Mouse (Mus musculus) intestine, embryonic 14.5 days (tissue): ENCODE results near the gene Marc1. TPM values are rescaled to one million over a fixed set of nuclear protein-coding genes. Genes with fewer than 3 reads are reported as not detected.

ENCODE experiments used
- ATAC-seq: fragments of 200-750 bp; cut with Nextera tagmentation; replicated peaks from 2 replicates; pipeline ENCODE4 v1.8.0; 2017; ENCODE audit warnings: low read depth, moderate number of reproducible peaks, moderate TSS enrichment, moderate library complexity; ENCODE audit not compliant: low FRiP score, low TSS enrichment
- DNase-seq: peaks from one replicate; pipeline ENCODE4 v3.0.0-alpha.2; 2018; ENCODE audit warnings: low spot score
- H3K27ac ChIP-seq: fragments of 300-500 bp; sonication (generic); 2 replicates; pipeline ENCODE4 v1.5.1; 2014; ENCODE audit warnings: low read depth, mild to moderate bottlenecking, control low read depth
- H3K27me3 ChIP-seq: fragments of 300-500 bp; sonication (generic); replicated peaks from 2 replicates; pipeline ENCODE4 v1.6.1; 2014; ENCODE audit warnings: low read length, control low read depth; ENCODE audit not compliant: control insufficient read depth, insufficient read depth
- H3K36me3 ChIP-seq: fragments of 300-500 bp; sonication (generic); 2 replicates; pipeline ENCODE4 v1.6.1; 2014; ENCODE audit warnings: low read length, control low read depth; ENCODE audit not compliant: control insufficient read depth, insufficient read depth
- H3K4me1 ChIP-seq: fragments of 300-500 bp; sonication (generic); replicated peaks from 2 replicates; pipeline ENCODE4 v1.6.1; 2014; ENCODE audit warnings: low read length, control low read depth, mixed read lengths; ENCODE audit not compliant: control insufficient read depth, insufficient read depth
- H3K4me2 ChIP-seq: fragments of 300-500 bp; sonication (generic); 2 replicates; pipeline ENCODE4 v1.6.1; 2014; ENCODE audit warnings: low read length
- H3K4me3 ChIP-seq: fragments of 300-500 bp; sonication (generic); 2 replicates; pipeline ENCODE4 v1.5.1; 2014; ENCODE audit warnings: low read depth, low read length, control low read depth, mixed read lengths
- H3K9ac ChIP-seq: fragments of 300-500 bp; sonication (generic); 2 replicates; pipeline ENCODE4 v1.6.1; 2014; ENCODE audit warnings: mild to moderate bottlenecking, low read length
- H3K9me3 ChIP-seq: fragments of 300-500 bp; sonication (generic); 2 replicates; pipeline ENCODE4 v1.6.1; 2016; ENCODE audit warnings: low read length, control low read depth; ENCODE audit not compliant: control insufficient read depth
- WGBS: fragments of 180-500 bp; shearing (Covaris S2); extraction: QIAGEN DNeasy Blood & Tissue Kit; methylation state at CpG from one replicate; pipeline ENCODE4 v1.1.7; 2014; 5-methylcytosine and 5-hydroxymethylcytosine counted together
- polyA plus RNA-seq: library from polyadenylated mRNA; unstranded; fragments of >200 nt; fragmentation: Nextera tagmentation; extraction: Ambion mirVana; gene quantifications from 2 replicates; pipeline ENCODE4 v1.2.1, GENCODE M21; 2014

Gene Marc1
- polyA plus RNA-seq: 0.19 and 0.22 TPM in 2 replicates

DNA sequence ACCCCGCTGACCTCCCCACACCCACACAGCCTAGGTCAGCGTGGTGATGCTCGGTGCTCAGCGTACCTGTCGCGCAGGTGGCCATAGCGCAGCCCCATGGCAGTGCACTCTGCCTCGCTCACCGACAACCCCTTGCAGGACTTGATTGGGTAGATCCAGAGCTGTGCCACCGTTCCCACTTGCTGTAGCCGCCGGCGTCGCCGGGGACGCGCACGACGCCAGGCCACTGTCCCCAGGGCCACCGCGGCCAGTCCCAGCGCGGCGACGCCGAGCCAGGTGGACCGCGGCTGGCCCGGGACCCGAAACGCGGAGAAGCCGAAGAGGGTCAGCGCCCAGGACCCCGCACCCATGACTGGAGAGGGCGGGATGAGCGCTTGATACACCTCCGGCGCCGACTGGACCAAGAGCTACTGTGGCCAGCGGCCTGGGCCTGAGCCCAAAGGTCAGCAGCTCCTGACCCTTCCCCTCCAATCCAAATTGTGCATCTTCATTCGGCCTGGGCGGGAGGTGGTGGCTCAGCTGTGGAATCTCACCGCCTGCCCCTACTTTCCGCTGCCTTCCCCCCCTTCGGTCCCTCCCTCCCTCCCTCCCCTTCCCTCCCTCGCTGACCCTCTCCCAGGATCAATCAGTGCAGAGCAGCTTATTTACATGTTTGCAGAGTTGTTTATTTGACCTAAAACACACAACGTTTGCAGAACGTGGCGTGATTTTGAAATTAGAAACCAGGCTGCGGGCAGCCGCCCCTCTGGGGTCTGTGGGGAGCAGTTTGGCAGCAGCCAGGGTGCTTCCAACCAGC, at the start of gene Marc1:
Gene Marc1 (minus strand): TSS at position 534 of the 796 bp plus-strand sequence.
- WGBS: 7% methylated on average over 52 of the region's 52 CpGs

DNA sequence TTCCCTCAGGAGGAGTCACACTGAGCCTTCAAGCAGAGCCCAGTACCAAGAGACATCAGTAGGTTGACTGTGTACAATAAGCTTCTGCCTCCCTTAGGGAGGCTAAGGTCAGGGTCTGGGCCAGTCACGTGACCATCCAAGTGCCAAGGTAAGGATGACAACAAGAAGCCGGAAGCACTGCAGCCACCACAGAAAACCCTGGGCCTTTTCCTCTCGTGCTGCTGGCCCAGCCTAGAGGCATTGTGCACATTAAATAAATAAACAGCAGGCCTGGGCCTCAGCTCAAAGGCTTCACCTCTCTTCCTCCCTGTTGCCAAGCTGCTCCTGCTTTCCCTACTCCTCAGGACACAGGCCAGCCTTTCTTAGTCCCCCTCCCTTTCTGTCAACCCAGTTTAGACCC, 49.2 kb upstream of the Marc1 start:
- DNase-seq: no peak

More for the DNA sequence above, at the start of gene Marc1:
- DNase-seq (no peak), ATAC-seq (peak; percentile 54)
- peaks cover 18% of the 10 kb centered on the region for H3K36me3 ChIP-seq
- no peak within 1 kb of the TSS for H3K27ac ChIP-seq
- peak within 1 kb of the TSS; percentile 37 for H3K9ac ChIP-seq
- H3K9me3 ChIP-seq: no peaks in the 10 kb centered on the region
- H3K4me3 ChIP-seq: peak within 1 kb of the TSS; percentile 37
- peaks cover 9% of the 10 kb centered on the region for H3K4me1 ChIP-seq
- peaks cover 15% of the 10 kb centered on the region for H3K27me3 ChIP-seq
- peak within 1 kb of the TSS; percentile 77 for H3K4me2 ChIP-seq

DNA sequence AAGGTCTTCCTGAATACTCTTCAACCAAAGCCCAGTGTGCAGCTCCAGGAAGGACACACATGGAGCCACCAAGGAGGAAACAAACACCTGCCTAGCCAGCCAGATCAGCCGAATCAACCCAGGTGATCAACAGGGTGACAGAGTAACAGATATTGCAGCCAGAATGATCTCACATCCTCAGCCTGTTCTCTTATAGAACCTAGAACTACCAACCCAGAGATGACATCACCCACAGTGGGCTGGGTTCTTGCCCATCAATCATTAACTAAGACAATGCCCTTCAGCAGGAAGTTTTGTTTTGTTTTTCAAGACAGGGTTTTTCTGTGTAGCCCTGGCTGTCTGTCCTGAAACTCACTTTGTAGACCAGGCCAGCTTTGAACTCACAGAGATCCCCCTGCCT, 47.1 kb upstream of the Marc1 start:
- no peak for ATAC-seq
- Histone ChIP-seq H3K27ac (no peak overlapping the region), H3K36me3 (no peaks in the 10 kb centered on the region), H3K4me1 (0 out of 2 replicates have a peak, but pooled peaks cover 4% of the 10 kb centered on the region), H3K27me3 (no peaks in the 10 kb centered on the region), H3K4me3 (no peak overlapping the region), H3K9me3 (no peaks in the 10 kb centered on the region), H3K4me2 (no peak overlapping the region), H3K9ac (no peak overlapping the region)
- no peak for DNase-seq
- 91% methylated on average over 1 of the region's 1 CpGs for WGBS

More for the DNA sequence above, 49.2 kb upstream of the Marc1 start:
- Histone ChIP-seq H3K4me2 (no peak overlapping the region), H3K36me3 (no peaks in the 10 kb centered on the region), H3K27ac (no peak overlapping the region), H3K4me1 (no peaks in the 10 kb centered on the region), H3K4me3 (no peak overlapping the region), H3K27me3 (no peaks in the 10 kb centered on the region), H3K9me3 (no peaks in the 10 kb centered on the region), H3K9ac (no peak overlapping the region)
- ATAC-seq: no peak
- 30% methylated on average over 3 of the region's 3 CpGs for WGBS

DNA sequence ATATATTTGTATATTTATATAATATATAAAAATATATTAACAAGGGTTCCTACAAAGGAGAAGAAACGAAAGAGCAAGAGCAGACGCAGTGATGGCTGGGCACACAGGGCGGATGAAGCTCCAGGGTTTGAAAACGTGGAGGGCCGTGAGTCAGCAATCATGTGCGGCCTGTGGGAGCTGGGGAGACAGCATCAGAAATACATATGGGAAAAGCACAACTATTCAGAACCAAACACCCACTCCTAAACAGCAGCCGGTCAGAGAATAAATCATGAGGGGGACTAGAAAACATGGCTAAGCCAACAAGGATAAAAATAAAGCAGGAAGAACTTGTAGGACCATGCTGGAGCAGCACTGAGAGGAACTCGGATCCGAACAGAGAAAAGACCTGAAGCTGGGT, 46.1 kb upstream of the Marc1 start:
- Histone ChIP-seq H3K36me3 (no peaks in the 10 kb centered on the region), H3K9me3 (no peaks in the 10 kb centered on the region), H3K27me3 (no peaks in the 10 kb centered on the region), H3K4me3 (no peak overlapping the region), H3K4me2 (no peak overlapping the region), H3K9ac (no peak overlapping the region), H3K27ac (no peak overlapping the region), H3K4me1 (peaks cover 10% of the 10 kb centered on the region; the same call in 1 of the 2 replicates)
- ATAC-seq (no peak), DNase-seq (no peak)
- WGBS: 86% methylated on average over 9 of the region's 9 CpGs

DNA sequence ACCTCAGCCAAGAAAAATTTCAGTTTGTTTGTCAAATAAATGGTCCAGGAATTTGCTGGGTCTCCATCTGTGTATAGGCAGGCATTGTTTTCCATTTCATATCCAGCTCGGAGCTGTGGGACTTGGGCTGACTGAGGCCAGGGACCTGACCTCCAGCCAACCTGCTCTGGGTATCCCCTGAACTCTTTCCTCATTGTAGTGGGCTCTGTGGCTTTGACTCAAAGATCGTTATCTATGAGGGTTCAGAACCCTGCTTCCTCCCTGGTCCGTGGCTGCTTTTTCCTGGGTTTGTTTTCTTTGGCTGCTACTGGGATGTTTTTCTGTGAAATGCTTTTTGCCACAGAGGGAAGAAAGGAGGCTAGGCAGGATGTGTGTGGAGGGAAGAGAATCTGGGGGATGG, 42.8 kb upstream of the Marc1 start:
- peak overlapping the region; percentile 18; the same call in 1 of the 2 replicates for H3K27ac ChIP-seq
- peaks cover 13% of the 10 kb centered on the region for H3K4me1 ChIP-seq
- WGBS: 58% methylated on average over 3 of the region's 3 CpGs
- no peak overlapping the region for H3K4me3 ChIP-seq
- DNase-seq: no peak
- no peak overlapping the region for H3K4me2 ChIP-seq
- no peaks in the 10 kb centered on the region for H3K36me3 ChIP-seq
- no peaks in the 10 kb centered on the region for H3K9me3 ChIP-seq
- no peak overlapping the region for H3K9ac ChIP-seq
- H3K27me3 ChIP-seq: no peaks in the 10 kb centered on the region
- ATAC-seq: no peak

DNA sequence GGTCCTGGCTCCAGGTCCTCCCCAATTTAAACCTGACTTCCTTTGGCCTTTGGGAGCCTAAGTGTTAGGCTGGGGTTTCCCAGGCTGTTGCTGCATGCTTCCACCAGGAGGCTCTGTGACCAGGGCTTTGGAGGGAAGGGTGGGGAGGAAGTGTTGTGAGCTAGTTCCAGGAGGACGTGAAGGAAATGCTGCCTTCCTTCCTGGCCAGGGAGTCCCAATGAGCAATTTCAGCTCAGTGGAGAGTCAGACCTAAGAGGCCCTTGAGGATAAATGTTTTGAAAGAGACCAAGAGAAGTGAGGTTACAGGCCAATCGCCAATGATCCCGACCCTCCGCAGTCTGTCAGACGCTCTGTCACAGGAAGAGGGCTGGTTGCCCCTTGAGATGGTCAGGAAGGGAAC, 42.2 kb upstream of the Marc1 start:
- WGBS: 33% methylated on average over 5 of the region's 5 CpGs
- DNase-seq (peak; percentile 63), ATAC-seq (peak; percentile 50; the same call in 1 of the 2 replicates)
- Histone ChIP-seq H3K27me3 (no peaks in the 10 kb centered on the region), H3K4me1 (peaks cover 13% of the 10 kb centered on the region), H3K4me2 (peak overlapping the region; percentile 30; the same call in 1 of the 2 replicates), H3K9me3 (no peaks in the 10 kb centered on the region), H3K27ac (peak overlapping the region; percentile 18; the same call in 1 of the 2 replicates), H3K36me3 (no peaks in the 10 kb centered on the region), H3K4me3 (no peak overlapping the region), H3K9ac (no peak overlapping the region)

DNA sequence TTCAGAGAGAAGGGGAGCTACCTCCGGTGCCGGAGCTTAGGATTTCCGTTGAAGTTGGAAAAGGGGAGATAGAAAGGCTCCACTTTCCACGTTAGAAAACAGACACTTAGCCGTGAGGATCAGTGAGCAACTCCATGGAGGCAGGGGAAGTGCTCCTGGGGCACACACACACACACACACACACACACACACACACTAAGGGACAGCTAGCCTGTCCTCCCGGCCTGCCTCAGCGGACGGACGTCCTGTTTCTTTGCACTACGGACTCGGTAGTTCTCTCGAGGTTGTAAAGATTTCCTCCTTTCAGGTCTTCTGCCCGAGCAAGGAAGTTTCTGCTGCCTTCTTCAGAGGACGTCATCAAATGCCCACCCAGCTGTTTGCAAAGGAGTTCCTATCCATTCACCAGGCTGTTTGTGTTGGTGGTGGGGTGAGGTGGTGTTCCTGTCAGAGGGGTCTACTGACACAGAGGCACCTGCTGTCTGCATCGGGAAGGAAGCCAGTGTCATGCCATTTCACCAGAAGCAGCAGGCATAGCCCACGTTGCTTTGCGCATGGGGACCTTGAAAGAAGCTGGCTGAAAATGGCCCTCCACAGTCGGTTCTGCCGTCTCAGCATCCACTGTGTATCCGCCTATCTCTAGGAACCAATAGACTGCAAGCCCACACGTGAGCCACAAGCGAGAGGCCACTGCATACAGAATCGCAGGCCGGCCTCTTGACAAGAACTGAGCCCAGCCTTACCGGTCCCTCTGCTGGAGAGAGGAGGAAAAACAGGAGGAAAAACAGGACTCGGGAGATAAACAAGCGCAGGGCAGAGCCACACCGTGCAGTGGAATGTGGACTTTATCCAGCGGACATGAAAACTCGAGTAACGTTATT, 40.9 kb upstream of the Marc1 start:
- peak overlapping the region; percentile 33; the same call in 1 of the 2 replicates for H3K27ac ChIP-seq
- WGBS: 12% methylated on average over 31 of the region's 31 CpGs
- H3K27me3 ChIP-seq: no peaks in the 10 kb centered on the region
- peaks cover 13% of the 10 kb centered on the region for H3K4me1 ChIP-seq
- H3K4me2 ChIP-seq: peak overlapping the region; percentile 32
- no peak overlapping the region for H3K9ac ChIP-seq
- no peak overlapping the region for H3K4me3 ChIP-seq
- DNase-seq (peak; percentile 81), ATAC-seq (peak; percentile 88)
- no peaks in the 10 kb centered on the region for H3K36me3 ChIP-seq
- H3K9me3 ChIP-seq: no peaks in the 10 kb centered on the region

DNA sequence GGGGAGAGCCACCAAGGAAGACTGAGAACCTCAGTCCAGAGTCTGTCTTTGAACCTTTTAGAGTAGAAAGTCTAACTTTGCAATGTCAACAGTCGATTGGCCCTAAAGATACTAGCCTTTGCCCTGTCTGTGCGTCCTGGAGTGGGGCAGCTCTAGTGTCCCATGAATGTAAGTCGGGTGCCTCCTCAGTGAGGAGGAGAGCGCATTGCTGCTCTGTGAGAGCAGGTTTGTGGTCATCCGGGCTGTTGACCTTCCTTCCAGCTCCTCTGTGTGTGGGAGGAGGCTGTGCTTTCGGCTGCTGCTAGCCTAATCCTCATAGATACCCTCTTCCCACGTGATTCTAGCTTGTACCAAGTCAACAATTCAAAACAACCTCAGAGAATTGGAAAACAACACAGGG, 40.1 kb upstream of the Marc1 start:
- DNase-seq: no peak

More for the DNA sequence above, 40.1 kb upstream of the Marc1 start:
- Histone ChIP-seq H3K27me3 (no peaks in the 10 kb centered on the region), H3K4me2 (no peak overlapping the region), H3K4me3 (no peak overlapping the region), H3K9ac (no peak overlapping the region), H3K36me3 (no peaks in the 10 kb centered on the region), H3K4me1 (peaks cover 13% of the 10 kb centered on the region), H3K9me3 (no peaks in the 10 kb centered on the region), H3K27ac (no peak overlapping the region; the same call in 1 of the 2 replicates)
- WGBS: 38% methylated on average over 7 of the region's 7 CpGs
- ATAC-seq: no peak
